Mouse (Mus musculus) heart, embryonic 14.5 days (tissue): ENCODE data around the gene Yipf1. TPM values are rescaled to one million over a fixed set of nuclear protein-coding genes. Genes with fewer than 3 reads are reported as not detected.
"Not testable (repeated sequence)": the region's sequence is repeated elsewhere in the genome, so short reads cannot be mapped to it uniquely, and the experiment has no call there.

Source experiments
- ATAC-seq: fragments of 200-750 bp; cut with Nextera tagmentation; 2 replicates; pipeline ENCODE4 v1.8.0; 2017; ENCODE audit warnings: low read depth, moderate TSS enrichment; ENCODE audit not compliant: insufficient number of reproducible peaks, insufficient read depth, low FRiP score
- H3K27ac ChIP-seq, 2 experiments: fragments of 200-500 bp in 1 of 2; fragments of 300-500 bp in 1 of 2; sonication (generic) in 1 of 2; replicated peaks in 1 of 2; 2 replicates each; pipeline ENCODE4 v1.5.1; 2012 to 2014; ENCODE audit warnings: low read depth in 2 of 2, low read length in 2 of 2, control low read depth in 1 of 2, mild to moderate bottlenecking in 1 of 2, mixed read lengths in 1 of 2; ENCODE audit not compliant: control insufficient read depth in 1 of 2, insufficient read depth in 1 of 2
- H3K27me3 ChIP-seq: fragments of 300-500 bp; sonication (generic); 2 replicates; pipeline ENCODE4 v1.6.1; 2014; ENCODE audit warnings: mild to moderate bottlenecking, low read length, control low read depth; ENCODE audit not compliant: control insufficient read depth, insufficient read depth
- H3K36me3 ChIP-seq: fragments of 300-500 bp; sonication (generic); 2 replicates; pipeline ENCODE4 v1.6.1; 2014; ENCODE audit warnings: mild to moderate bottlenecking, control low read depth, low read length, mixed read lengths; ENCODE audit not compliant: control insufficient read depth, insufficient read depth
- H3K4me1 ChIP-seq, 2 experiments: fragments of 200-500 bp in 1 of 2; fragments of 300-500 bp in 1 of 2; sonication (generic) in 1 of 2; 2 replicates each; pipeline ENCODE4 v1.6.1; 2012 to 2014; ENCODE audit warnings: low read length in 2 of 2, control low read depth in 1 of 2, mixed read lengths in 1 of 2; ENCODE audit not compliant: control insufficient read depth in 2 of 2, insufficient read depth in 2 of 2
- H3K4me2 ChIP-seq: fragments of 300-500 bp; sonication (generic); 2 replicates; pipeline ENCODE4 v1.6.1; 2014; ENCODE audit warnings: mild to moderate bottlenecking, low read length
- H3K4me3 ChIP-seq, 2 experiments: fragments of 200-500 bp in 1 of 2; fragments of 300-500 bp in 1 of 2; sonication (generic) in 1 of 2; 2 replicates each; pipeline ENCODE4 v1.5.1; 2012 to 2014; ENCODE audit warnings: low read length in 2 of 2, mild to moderate bottlenecking in 2 of 2, control low read depth in 1 of 2, low read depth in 1 of 2, moderate library complexity in 1 of 2; ENCODE audit not compliant: control insufficient read depth in 1 of 2, insufficient read depth in 1 of 2
- H3K9ac ChIP-seq: fragments of 300-500 bp; sonication (generic); 2 replicates; pipeline ENCODE4 v1.6.1; 2014; ENCODE audit warnings: mild to moderate bottlenecking, low read length
- H3K9me3 ChIP-seq: fragments of 300-500 bp; sonication (generic); 2 replicates; pipeline ENCODE4 v1.6.1; 2016; ENCODE audit warnings: low read length, control low read depth; ENCODE audit not compliant: control insufficient read depth
- WGBS: fragments of 180-500 bp; shearing (Covaris S2); extraction: QIAGEN DNeasy Blood & Tissue Kit; methylation state at CpG from one replicate; pipeline ENCODE4 v1.1.7; 2014; 5-methylcytosine and 5-hydroxymethylcytosine counted together
- polyA plus RNA-seq: library from polyadenylated mRNA; unstranded; fragments of >200 nt; fragmentation: Nextera tagmentation; extraction: Ambion mirVana; gene quantifications from 2 replicates; pipeline ENCODE4 v1.2.1, GENCODE M21; 2014

Yipf1 gene
- polyA plus RNA-seq, 1 experiment from 2014 or later: 49.7 TPM

- Histone ChIP-seq H3K36me3 (peaks cover 7% of the 10 kb centered on the region; the same call in 1 of the 2 replicates), H3K27ac (no peak overlapping the region), H3K9me3 (no peaks in the 10 kb centered on the region), H3K27me3 (no peaks in the 10 kb centered on the region), H3K9ac (no peak overlapping the region), H3K4me3 (no peak overlapping the region), H3K4me2 (no peak overlapping the region), H3K4me1 (no peaks in the 10 kb centered on the region)
- 93% methylated on average over 3 of the region's 3 CpGs for WGBS
- no peak for ATAC-seq
These were observed 44.3 kb downstream of the Yipf1 start for GRCm38 (mm10) chr4:107358460-107358859.

GRCm38 (mm10) chr4:107360457-107361145 lies 46.4 kb downstream of the Yipf1 start:
- Histone ChIP-seq H3K27ac (no peak overlapping the region), H3K9ac (no peak overlapping the region), H3K4me1 (no peaks in the 10 kb centered on the region), H3K27me3 (no peaks in the 10 kb centered on the region), H3K4me2 (no peak overlapping the region), H3K36me3 (peaks cover 7% of the 10 kb centered on the region; the same call in 1 of the 2 replicates), H3K4me3 (no peak overlapping the region), H3K9me3 (no peaks in the 10 kb centered on the region)
- no peak for ATAC-seq
- WGBS: 80% methylated on average over 7 of the region's 7 CpGs

GRCm38 (mm10) chr4:107362755-107363154 lies 48.6 kb downstream of the Yipf1 start:
- peaks cover 7% of the 10 kb centered on the region; the same call in 1 of the 2 replicates for H3K36me3 ChIP-seq
- H3K4me1 ChIP-seq: no peaks in the 10 kb centered on the region
- WGBS: 71% methylated on average over 4 of the region's 4 CpGs
- no peak overlapping the region for H3K9ac ChIP-seq
- no peaks in the 10 kb centered on the region for H3K9me3 ChIP-seq
- no peak overlapping the region for H3K4me3 ChIP-seq
- H3K27me3 ChIP-seq: no peaks in the 10 kb centered on the region
- no peak overlapping the region for H3K27ac ChIP-seq
- no peak for ATAC-seq
- no peak overlapping the region for H3K4me2 ChIP-seq

GRCm38 (mm10) chr4:107363573-107363972 lies 49.4 kb downstream of the Yipf1 start:
- Histone ChIP-seq H3K36me3 (peaks cover 5% of the 10 kb centered on the region; the same call in 1 of the 2 replicates), H3K27me3 (no peaks in the 10 kb centered on the region), H3K4me1 (peaks cover 0 to 3% of the 10 kb centered on the region in 2 experiments; a peak in 1 of 4 replicates), H3K27ac (no peak overlapping the region), H3K4me2 (no peak overlapping the region), H3K9ac (no peak overlapping the region), H3K4me3 (no peak overlapping the region), H3K9me3 (no peaks in the 10 kb centered on the region)
- 75% methylated on average over 6 of the region's 6 CpGs for WGBS
- ATAC-seq: no peak

- Histone ChIP-seq H3K9me3 (no peaks in the 10 kb centered on the region), H3K27me3 (no peaks in the 10 kb centered on the region), H3K4me3 (no peak overlapping the region), H3K4me1 (peaks cover 0 to 9% of the 10 kb centered on the region in 2 experiments; a peak in 1 of 4 replicates), H3K4me2 (no peak overlapping the region), H3K36me3 (peaks cover 7% of the 10 kb centered on the region), H3K9ac (no peak overlapping the region), H3K27ac (no peak overlapping the region)
- ATAC-seq: no peak
- WGBS: 82% methylated on average over 5 of the region's 5 CpGs
These were observed 50.1 kb downstream of the Yipf1 start for GRCm38 (mm10) chr4:107364190-107364639.

GRCm38 (mm10) chr4:107366408-107366807 lies 52.2 kb downstream of the Yipf1 start:
- H3K4me2 ChIP-seq, H3K27ac ChIP-seq, H3K9ac ChIP-seq, H3K4me1 ChIP-seq, ATAC-seq, H3K4me3 ChIP-seq, H3K27me3 ChIP-seq, H3K9me3 ChIP-seq: not testable (repeated sequence)
- H3K36me3 ChIP-seq: peaks cover 23% of the 10 kb centered on the region

GRCm38 (mm10) chr4:107367567-107368314 lies 53.6 kb downstream of the Yipf1 start, which contains the start of gene Ndc1:
Gene Ndc1 (plus strand): TSS chr4:107367784.
- H3K9ac ChIP-seq: peak within 1 kb of the TSS; percentile 78
- peak within 1 kb of the TSS; percentile 83 to 95 for H3K27ac ChIP-seq
- peak within 1 kb of the TSS; percentile 58 to 92 for H3K4me3 ChIP-seq
- peaks cover 0 to 9% of the 10 kb centered on the region in 2 experiments; a peak in 1 of 4 replicates for H3K4me1 ChIP-seq
- peak; percentile 94 for ATAC-seq
- H3K27me3 ChIP-seq: no peaks in the 10 kb centered on the region
- no peaks in the 10 kb centered on the region for H3K9me3 ChIP-seq
- WGBS: under 1% methylated on average over 51 of the region's 51 CpGs
- peak within 1 kb of the TSS; percentile 77 for H3K4me2 ChIP-seq
- H3K36me3 ChIP-seq: peaks cover 37% of the 10 kb centered on the region
